Mouse (Mus musculus): Measurements from ENCODE around the gene Ralgapa1.
A peak's percentile ranks its signal among the peaks of the same experiment; 100 is the strongest.
"Not testable (repeated sequence)": the region's sequence is repeated elsewhere in the genome, so short reads cannot be mapped to it uniquely, and the experiment has no call there.

The Ralgapa1 gene

GRCm38 (mm10) chr12:55598537-55598886 is 222.5 kb downstream of the Ralgapa1 start:
- DNase-seq = no peak

GRCm38 (mm10) chr12:55586936-55587335 is 234.0 kb downstream of the Ralgapa1 start:
- DNase-seq = not testable (repeated sequence)

DNA sequence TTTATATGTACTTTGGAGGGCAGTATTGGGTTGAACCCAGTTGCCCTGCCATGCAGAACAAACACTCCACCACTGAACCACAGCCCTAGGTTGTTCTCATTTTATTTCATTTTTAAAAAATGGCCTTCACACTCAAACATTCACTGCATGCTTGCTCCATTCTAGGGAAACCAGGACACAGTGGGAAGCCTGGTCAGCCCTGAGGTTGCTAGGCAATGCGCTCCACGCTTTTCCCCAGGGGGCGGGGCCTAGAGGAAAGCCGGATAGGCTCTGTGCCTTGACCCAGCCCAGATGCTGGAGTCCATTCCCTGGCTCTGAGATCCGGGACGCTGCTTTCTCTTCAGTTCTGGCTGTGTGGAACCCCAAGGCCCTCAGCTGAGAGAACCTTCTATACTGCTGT is 247.2 kb downstream of the Ralgapa1 start:
- no peak for DNase-seq

GRCm38 (mm10) chr12:55573089-55573488 is 247.9 kb downstream of the Ralgapa1 start:
- no peak for DNase-seq

- no peak for DNase-seq
Measured at GRCm38 (mm10) chr12:55571661-55572060, 249.3 kb downstream of the Ralgapa1 start.

DNA sequence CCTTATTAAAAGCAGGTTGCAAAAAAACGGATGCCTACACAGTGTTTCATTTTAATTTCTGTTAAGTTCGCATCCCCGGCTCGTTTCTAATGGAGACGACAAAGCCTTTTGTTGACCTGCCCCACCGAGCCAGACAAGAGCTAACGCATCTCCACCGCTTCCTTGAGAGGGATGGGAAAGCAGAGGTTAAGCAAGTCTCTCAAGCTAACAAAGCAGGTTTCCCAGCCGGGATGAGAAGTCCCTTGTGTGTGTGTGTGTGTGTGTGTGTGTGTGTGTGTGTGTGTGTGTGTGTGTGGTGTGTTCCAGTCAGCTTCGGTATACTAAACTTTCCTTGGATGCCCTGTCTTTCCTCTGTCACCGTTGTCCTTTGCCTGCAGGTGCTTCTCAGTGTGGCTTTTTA is 249.8 kb downstream of the Ralgapa1 start:
- DNase-seq = no peak

DNA sequence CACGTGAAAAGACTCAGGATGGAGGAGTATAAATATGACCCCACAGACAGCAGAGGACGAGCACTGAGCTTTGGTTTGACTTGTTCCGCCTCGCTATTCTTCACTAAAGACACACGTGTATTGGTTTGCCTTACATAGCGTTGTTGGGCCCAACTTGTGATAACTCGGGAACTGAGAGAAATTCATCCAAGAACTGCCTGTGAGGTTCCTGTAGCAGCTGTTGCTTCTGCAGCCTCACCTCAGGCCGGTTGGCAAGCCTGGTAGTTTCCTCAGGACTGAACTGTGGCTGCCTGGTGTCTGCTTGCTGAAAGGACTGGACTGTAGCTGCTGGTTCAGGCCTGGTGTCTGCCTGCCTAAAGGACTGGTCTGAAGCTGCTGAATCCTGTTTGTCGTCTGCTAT is 250.3 kb downstream of the Ralgapa1 start:
- no peak for DNase-seq

DNA sequence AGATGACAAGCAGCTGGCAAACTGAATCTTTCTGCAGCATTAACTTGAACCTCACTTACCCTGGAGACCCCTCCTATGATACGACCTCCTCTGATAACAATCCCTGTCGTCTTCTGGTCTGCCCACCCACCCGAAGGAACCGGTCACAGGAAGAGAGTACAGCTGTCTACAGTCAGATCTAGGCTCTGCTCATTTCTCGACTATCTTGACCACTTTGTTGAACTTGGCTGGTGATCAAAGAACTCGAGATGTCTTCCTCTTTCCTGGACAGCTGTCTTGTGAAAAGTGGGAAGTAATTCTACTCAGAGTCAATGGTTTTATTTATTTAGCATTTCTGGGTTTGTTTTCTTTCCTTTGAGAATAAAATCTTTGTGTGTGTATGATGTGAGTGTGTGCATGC is 251.3 kb downstream of the Ralgapa1 start:
- DNase-seq = no peak

DNA sequence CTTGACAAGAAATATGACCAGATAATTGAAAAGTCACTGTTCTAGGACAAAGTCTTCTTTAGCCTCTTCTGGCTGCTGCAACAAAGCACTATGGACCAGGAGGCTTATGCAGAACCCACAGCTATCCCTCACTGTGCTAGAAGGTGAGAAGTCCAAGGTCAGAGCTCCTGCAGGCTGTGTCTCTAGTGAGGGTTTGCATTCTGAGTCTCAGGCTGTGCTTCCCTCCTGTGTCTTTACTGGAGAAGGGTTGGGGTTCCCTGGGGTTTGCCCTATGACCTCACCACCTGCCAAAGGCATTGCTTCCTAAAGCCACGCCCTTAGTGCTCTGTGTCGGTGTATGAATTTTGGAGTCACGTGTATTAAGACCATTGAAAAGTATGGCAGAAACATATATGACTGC is 252.5 kb downstream of the Ralgapa1 start:
- no peak for DNase-seq

GRCm38 (mm10) chr12:55566837-55567236 is 254.1 kb downstream of the Ralgapa1 start:
- DNase-seq = no peak

GRCm38 (mm10) chr12:55565867-55566266 is 255.1 kb downstream of the Ralgapa1 start:
- peak; percentile 43 for DNase-seq

GRCm38 (mm10) chr12:55565206-55565605 is 255.8 kb downstream of the Ralgapa1 start, which contains the start of gene Aldoart2:
Gene Aldoart2, plus strand, starts transcription at chr12:55565239.
- no peak for DNase-seq

DNA sequence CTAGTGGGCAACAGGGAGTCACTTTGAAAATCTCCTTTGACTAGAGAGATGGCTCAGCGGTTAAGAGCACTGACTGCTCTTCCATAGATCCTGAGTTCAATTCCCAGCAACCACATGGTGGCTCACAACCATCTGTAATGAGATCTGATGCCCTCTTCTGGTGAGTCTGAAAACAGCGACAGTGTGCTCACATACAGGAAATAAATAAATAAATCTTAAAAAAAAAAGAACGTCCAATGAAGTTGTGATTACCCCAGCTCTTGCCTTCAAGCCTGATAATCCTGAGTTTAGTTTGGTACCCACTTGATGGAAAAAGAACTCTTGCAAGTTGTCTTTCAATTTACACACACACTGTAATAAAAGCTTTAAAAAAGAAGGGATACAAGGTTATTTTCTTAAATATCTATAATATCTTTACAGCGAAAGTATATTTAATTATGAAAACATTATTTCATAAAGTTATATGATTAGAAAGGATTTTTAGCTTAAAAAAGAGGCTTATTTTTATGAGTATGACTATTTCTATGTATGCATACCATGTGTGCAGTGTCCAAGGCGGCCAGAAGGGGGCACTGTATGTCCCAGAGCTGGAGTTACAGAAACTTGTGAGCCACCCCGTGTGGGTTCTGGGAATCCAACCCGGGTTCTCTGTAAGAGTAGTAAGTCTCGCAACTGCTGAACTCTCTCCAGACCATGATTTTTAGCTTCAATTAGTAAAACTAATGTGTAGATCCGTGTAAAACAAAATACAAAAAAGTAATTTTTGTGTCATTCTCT is 256.6 kb downstream of the Ralgapa1 start:
- DNase-seq = peak; percentile 30

- DNase-seq = no peak
Measured at GRCm38 (mm10) chr12:55563742-55564141, 257.2 kb downstream of the Ralgapa1 start.

- peak; percentile 65 for DNase-seq
Measured at GRCm38 (mm10) chr12:55560025-55560690, 260.8 kb downstream of the Ralgapa1 start.

GRCm38 (mm10) chr12:55559184-55559855 is 261.6 kb downstream of the Ralgapa1 start:
- peak; percentile 10 for DNase-seq

DNA sequence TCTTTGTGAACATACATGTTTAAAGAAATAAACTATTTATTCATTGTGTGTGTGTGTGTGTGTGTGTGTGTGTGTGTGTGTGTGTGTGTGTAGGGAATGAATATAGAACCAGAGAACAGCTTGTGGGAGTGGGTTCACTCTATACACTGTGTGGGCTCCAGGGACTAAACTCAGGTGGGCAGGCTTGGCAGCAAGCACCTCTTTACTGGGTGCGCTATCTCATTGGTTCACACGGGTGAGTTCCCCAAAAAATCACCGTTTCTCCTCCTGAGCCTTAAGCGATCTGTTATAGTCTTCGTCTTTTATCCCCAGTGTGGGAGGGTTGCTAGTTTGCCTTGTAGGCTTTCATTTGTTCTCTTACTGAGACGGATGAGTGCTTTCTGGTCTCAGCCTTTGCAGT is 263.1 kb downstream of the Ralgapa1 start:
- no peak for DNase-seq

GRCm38 (mm10) chr12:55554901-55555300 is 266.1 kb downstream of the Ralgapa1 start:
- not testable (repeated sequence) for DNase-seq
